Mouse (Mus musculus) myocyte (in vitro differentiated cells): ENCODE data around the gene Nt5c2.
"Not testable (repeated sequence)": the region's sequence is repeated elsewhere in the genome, so short reads cannot be mapped to it uniquely, and the experiment has no call there.

Experiments
- CEBPB ChIP-seq: IDR thresholded peaks from 2 replicates; pipeline ENCODE4 v1.6.1; 2011; ENCODE audit warnings: mild to moderate bottlenecking, moderate library complexity; ENCODE audit not compliant: poor library complexity, insufficient read depth, severe bottlenecking
- E2F4 ChIP-seq: IDR thresholded peaks from one replicate; pipeline ENCODE4 v1.6.1; 2011; ENCODE audit warnings: mild to moderate bottlenecking, control low read depth, moderate library complexity; ENCODE audit not compliant: insufficient read depth
- MAX ChIP-seq: IDR thresholded peaks from one replicate; pipeline ENCODE4 v1.6.1; 2011; ENCODE audit warnings: low read depth, mild to moderate bottlenecking, control low read depth
- MYOD1 ChIP-seq, 3 experiments: IDR thresholded peaks; one replicate each; pipeline ENCODE4 v1.6.1; 2011; ENCODE audit warnings: control low read depth in 2 of 3, low read depth in 2 of 3, mild to moderate bottlenecking in 2 of 3, moderate library complexity in 1 of 3; ENCODE audit not compliant: insufficient read length in 2 of 3, control insufficient read depth in 1 of 3
- MYOG ChIP-seq, 3 experiments: IDR thresholded peaks; one replicate each; pipeline ENCODE4 v1.6.1; 2011; ENCODE audit warnings: control low read depth in 2 of 3, low read depth in 2 of 3, mild to moderate bottlenecking in 2 of 3; ENCODE audit not compliant: insufficient read length in 2 of 3, control insufficient read depth in 1 of 3, insufficient read depth in 1 of 3
- POLR2A ChIP-seq: IDR thresholded peaks from one replicate; pipeline ENCODE4 v1.6.1; 2011; ENCODE audit warnings: low read depth, mild to moderate bottlenecking, control low read depth, moderate library complexity; ENCODE audit not compliant: insufficient read length
- POLR2AphosphoS2 ChIP-seq: IDR thresholded peaks from one replicate; pipeline ENCODE4 v1.6.1; 2011; ENCODE audit warnings: low read depth, control low read depth; ENCODE audit not compliant: insufficient read length
- REST ChIP-seq: IDR thresholded peaks from one replicate; pipeline ENCODE4 v1.6.1; 2011; ENCODE audit warnings: mild to moderate bottlenecking, control low read depth, moderate library complexity; ENCODE audit not compliant: insufficient read depth, insufficient read length
- SRF ChIP-seq: IDR thresholded peaks from one replicate; pipeline ENCODE4 v1.6.1; 2011; ENCODE audit warnings: low read depth; ENCODE audit not compliant: control insufficient read depth, insufficient read length
- TCF12 ChIP-seq: IDR thresholded peaks from one replicate; pipeline ENCODE4 v1.6.1; 2011; ENCODE audit warnings: mild to moderate bottlenecking, control low read depth; ENCODE audit not compliant: poor library complexity, insufficient read depth, severe bottlenecking
- USF1 ChIP-seq: IDR thresholded peaks from one replicate; pipeline ENCODE4 v1.6.1; 2011; ENCODE audit warnings: low read depth, mild to moderate bottlenecking, control low read depth, moderate library complexity

DNA sequence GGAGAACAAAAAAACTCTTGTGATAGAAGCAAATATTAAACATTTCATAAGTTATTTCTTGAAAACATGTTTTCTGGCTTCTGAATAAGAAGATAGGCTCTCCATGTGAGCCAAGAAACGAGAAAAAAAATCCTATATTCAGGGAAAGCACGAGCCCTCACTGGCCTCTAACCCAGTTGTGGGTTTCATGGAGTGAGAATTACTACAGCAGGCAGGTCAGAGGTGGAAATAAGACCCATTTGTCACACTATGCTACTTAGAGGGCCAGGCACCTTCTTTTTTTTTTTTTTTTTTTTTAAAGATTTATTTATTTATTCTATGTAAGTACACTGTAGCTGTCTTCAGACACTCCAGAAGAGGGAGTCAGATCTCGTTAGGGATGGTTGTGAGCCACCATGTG, 14.6 kb downstream of the Nt5c2 start:
- TF ChIP-seq POLR2A; MAX; POLR2AphosphoS2; TCF12; MYOD1 (IDR thresholded peaks at IDR 0.05; ENCODE audit: control insufficient read depth in 1 of 3, insufficient read length in 2 of 3, low read depth in 2 of 3); USF1; CEBPB; SRF; MYOG (IDR thresholded peaks at IDR 0.05; ENCODE audit: control insufficient read depth in 1 of 3, insufficient read depth in 1 of 3, insufficient read length in 2 of 3, low read depth in 2 of 3); E2F4; REST: not testable (repeated sequence)
